Mouse (Mus musculus) forebrain, embryonic 11.5 days (tissue): ENCODE measurements around the gene Dip2c. TPM values are rescaled to one million over a fixed set of nuclear protein-coding genes. Genes with fewer than 3 reads are reported as not detected.

ENCODE experiments used
- ATAC-seq: fragments of 200-750 bp; cut with Nextera tagmentation; replicated peaks from 2 replicates; pipeline ENCODE4 v1.8.0; 2017; ENCODE audit warnings: moderate TSS enrichment; ENCODE audit not compliant: low FRiP score
- DNase-seq: peaks from one replicate; pipeline ENCODE4 v3.0.0-alpha.2; 2017; ENCODE audit warnings: low spot score
- H3K27ac ChIP-seq: fragments of 300-500 bp; sonication (generic); 2 replicates; pipeline ENCODE4 v1.5.1; 2014; ENCODE audit warnings: low read depth, low read length
- H3K27me3 ChIP-seq: fragments of 300-500 bp; sonication (generic); 2 replicates; pipeline ENCODE4 v1.6.1; 2014; ENCODE audit warnings: mild to moderate bottlenecking, low read length, mixed read lengths; ENCODE audit not compliant: control insufficient read depth, insufficient read depth
- H3K36me3 ChIP-seq: fragments of 300-500 bp; sonication (generic); 2 replicates; pipeline ENCODE4 v1.6.1; 2014; ENCODE audit warnings: mild to moderate bottlenecking, low read length, moderate library complexity, mixed read lengths; ENCODE audit not compliant: control insufficient read depth, insufficient read depth
- H3K4me1 ChIP-seq: fragments of 300-500 bp; sonication (generic); replicated peaks from 2 replicates; pipeline ENCODE4 v1.6.1; 2014; ENCODE audit warnings: low read length, mixed read lengths; ENCODE audit not compliant: control insufficient read depth, insufficient read depth
- H3K4me2 ChIP-seq: fragments of 300-500 bp; sonication (generic); 2 replicates; pipeline ENCODE4 v1.6.1; 2014; ENCODE audit warnings: low read depth, mild to moderate bottlenecking, low read length, moderate library complexity, mixed read lengths; ENCODE audit not compliant: severe bottlenecking
- H3K4me3 ChIP-seq: fragments of 300-500 bp; sonication (generic); 2 replicates; pipeline ENCODE4 v1.5.1; 2014; ENCODE audit warnings: low read depth, low read length
- H3K9ac ChIP-seq: fragments of 300-500 bp; sonication (generic); 2 replicates; pipeline ENCODE4 v1.6.1; 2014; ENCODE audit warnings: low read length
- H3K9me3 ChIP-seq: fragments of 300-500 bp; sonication (generic); 2 replicates; pipeline ENCODE4 v1.6.1; 2016; ENCODE audit warnings: low read length, mixed read lengths; ENCODE audit not compliant: control insufficient read depth
- WGBS: fragments of 180-500 bp; shearing (Covaris S2); extraction: QIAGEN DNeasy Blood & Tissue Kit; methylation state at CpG from one replicate; pipeline ENCODE4 v1.1.7; 2014; 5-methylcytosine and 5-hydroxymethylcytosine counted together
- polyA plus RNA-seq: library from polyadenylated mRNA; unstranded; fragments of >200 nt; fragmentation: Nextera tagmentation; extraction: Ambion mirVana; gene quantifications from 2 replicates; pipeline ENCODE4 v1.2.1, GENCODE M21; 2014

The Dip2c gene
- polyA plus RNA-seq, 1 experiment from 2014 or later, result 9.0 TPM

DNA sequence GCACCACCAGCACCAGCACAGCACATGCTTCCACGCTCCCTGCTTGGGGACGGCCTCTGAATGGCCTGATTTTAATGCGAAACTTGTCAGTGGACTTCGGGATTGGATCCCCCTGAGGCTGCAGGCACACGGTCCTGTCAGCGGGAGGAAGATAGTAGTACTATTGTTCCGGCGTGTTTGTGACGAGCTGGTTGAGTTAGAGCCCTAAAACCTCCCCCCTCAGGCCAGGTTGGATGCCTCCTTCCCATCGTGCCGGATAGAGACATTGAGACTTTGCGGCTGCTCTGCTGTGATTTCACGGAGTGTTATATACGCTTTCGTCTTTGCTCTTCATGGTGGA, 1.3 kb downstream of the Dip2c start:
- Histone ChIP-seq H3K4me2 (peak overlapping the region; percentile 76), H3K36me3 (no peaks in the 10 kb centered on the region), H3K27ac (no peak overlapping the region), H3K27me3 (no peaks in the 10 kb centered on the region), H3K9ac (peak overlapping the region; percentile 95), H3K4me3 (peak overlapping the region; percentile 84), H3K4me1 (peaks cover 2% of the 10 kb centered on the region; the same call in 1 of the 2 replicates), H3K9me3 (no peaks in the 10 kb centered on the region)
- 2% methylated on average over 15 of the region's 15 CpGs for WGBS
- DNase-seq (no peak), ATAC-seq (no peak)

DNA sequence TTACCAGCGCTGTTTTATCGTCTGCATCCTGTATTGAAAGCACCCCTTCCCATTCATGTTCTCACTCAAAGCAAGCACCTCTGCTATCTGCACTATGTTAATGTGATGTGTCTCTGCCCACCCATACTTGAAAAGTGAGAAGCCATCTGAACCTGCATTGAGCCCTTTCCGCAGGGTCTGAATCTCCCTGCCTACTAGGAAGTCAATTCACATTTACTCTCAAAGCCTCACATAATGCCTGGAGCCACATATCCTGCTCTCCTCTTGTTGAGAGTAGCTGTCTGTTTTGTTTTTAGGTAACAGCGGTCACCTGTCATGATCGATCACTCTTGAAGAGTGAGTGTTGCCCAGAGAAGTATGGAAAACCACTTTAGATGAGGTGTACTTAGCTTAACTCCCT, 2.3 kb downstream of the Dip2c start:
- DNase-seq, result no peak
- H3K4me1 ChIP-seq, result peaks cover 2% of the 10 kb centered on the region; the same call in 1 of the 2 replicates
- H3K4me3 ChIP-seq, result no peak overlapping the region
- H3K27ac ChIP-seq, result no peak overlapping the region
- no peaks in the 10 kb centered on the region for H3K9me3 ChIP-seq
- H3K4me2 ChIP-seq, result no peak overlapping the region
- no peak for ATAC-seq
- WGBS, result 87% methylated on average over 5 of the region's 5 CpGs
- no peak overlapping the region for H3K9ac ChIP-seq
- no peaks in the 10 kb centered on the region for H3K27me3 ChIP-seq
- no peaks in the 10 kb centered on the region for H3K36me3 ChIP-seq

DNA sequence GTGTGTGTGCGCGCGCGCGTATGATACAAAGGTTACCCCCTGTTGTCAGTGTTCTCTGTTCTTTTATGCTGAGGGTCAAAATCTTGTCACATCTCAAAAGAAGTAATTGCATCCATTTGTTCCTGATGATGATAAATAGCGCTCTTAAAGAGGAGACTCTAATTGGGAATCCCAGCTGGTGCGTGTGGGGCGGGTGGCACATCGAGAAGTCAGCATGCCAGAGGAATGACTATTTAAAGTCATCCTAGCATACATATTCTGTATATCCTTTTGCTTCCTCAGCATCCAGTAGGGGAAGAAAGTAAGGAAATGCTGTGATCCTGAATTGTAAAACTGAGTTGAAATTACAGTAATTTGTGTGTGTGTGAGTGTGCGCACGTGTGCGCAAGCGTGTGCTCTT, 6.7 kb downstream of the Dip2c start:
- no peaks in the 10 kb centered on the region; the same call in 1 of the 2 replicates for H3K36me3 ChIP-seq
- H3K4me2 ChIP-seq, result no peak overlapping the region
- DNase-seq (no peak), ATAC-seq (no peak)
- peaks cover 2% of the 10 kb centered on the region; the same call in 1 of the 2 replicates for H3K4me1 ChIP-seq
- H3K27me3 ChIP-seq, result no peaks in the 10 kb centered on the region
- no peak overlapping the region for H3K9ac ChIP-seq
- WGBS, result 75% methylated on average over 13 of the region's 13 CpGs
- no peaks in the 10 kb centered on the region for H3K9me3 ChIP-seq
- no peak overlapping the region for H3K4me3 ChIP-seq
- no peak overlapping the region for H3K27ac ChIP-seq

DNA sequence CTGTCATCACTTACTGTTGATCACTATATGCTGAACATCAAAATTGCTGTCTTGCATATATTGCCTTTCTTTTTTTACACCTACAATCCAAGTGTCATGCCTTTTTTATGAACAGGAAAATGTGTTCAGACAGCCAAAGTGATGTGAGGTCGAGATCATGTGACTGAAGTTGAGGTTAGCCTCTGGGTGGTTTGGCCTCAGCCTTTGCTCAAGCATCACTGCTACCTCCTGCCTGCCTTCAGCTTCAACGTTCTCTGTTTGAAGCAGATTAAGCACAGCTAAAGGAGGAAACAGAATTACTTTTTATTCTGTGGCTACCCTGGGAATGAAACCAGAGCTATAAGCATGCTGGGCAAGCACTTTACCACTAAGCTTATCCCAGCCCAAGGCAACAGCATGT, 13.6 kb downstream of the Dip2c start:
- H3K27ac ChIP-seq, result no peak overlapping the region
- H3K36me3 ChIP-seq, result no peaks in the 10 kb centered on the region; the same call in 1 of the 2 replicates
- no peak overlapping the region for H3K9ac ChIP-seq
- no peak overlapping the region for H3K4me3 ChIP-seq
- no peak for DNase-seq
- no peaks in the 10 kb centered on the region for H3K9me3 ChIP-seq
- no peaks in the 10 kb centered on the region for H3K27me3 ChIP-seq
- H3K4me1 ChIP-seq, result no peaks in the 10 kb centered on the region
- no peak for ATAC-seq
- no peak overlapping the region for H3K4me2 ChIP-seq
- WGBS, result 42% methylated on average over 2 of the region's 2 CpGs

DNA sequence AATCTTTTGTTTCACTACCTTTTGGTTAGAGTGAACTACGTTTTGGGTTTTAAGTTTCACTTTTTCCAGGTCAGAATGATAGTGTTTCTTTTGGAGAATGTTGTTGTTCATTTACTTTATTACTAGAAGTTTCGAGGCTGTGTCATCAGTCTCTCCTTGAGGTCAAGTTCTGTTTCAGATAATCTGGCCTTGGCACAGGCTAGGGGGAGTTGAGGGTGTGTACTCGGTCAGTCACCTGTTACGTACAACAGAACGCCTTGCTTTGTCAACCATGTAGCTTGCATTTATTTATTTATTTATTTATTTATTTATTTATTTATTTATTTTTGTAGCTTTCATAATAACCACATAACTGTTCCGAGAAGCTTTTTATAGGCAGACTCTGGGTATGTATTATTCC, 20.0 kb downstream of the Dip2c start:
- Histone ChIP-seq H3K9me3 (no peaks in the 10 kb centered on the region), H3K4me3 (no peak overlapping the region), H3K27ac (no peak overlapping the region), H3K27me3 (no peaks in the 10 kb centered on the region), H3K9ac (no peak overlapping the region), H3K4me2 (no peak overlapping the region), H3K4me1 (no peaks in the 10 kb centered on the region), H3K36me3 (no peaks in the 10 kb centered on the region)
- WGBS, result 85% methylated on average over 6 of the region's 6 CpGs
- no peak for DNase-seq
- ATAC-seq, result no peak

DNA sequence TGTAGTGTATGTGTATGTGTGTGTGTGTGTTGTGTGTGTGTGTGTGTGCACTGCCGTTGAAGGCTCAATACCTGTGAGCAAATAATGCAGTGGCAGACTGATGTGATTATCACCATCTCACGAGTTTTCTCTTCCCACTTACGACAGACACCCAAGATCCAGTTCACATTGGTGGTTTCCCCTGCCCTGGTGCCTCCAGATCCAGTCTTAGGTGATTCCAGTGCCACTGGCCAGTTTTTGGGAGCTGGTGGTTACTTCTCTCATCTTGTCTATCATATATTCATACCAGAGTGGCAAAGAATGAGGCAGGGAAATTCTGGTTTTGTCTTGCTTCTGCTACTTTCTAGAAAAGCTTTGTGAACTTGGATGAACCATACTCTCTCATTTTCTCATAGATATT, 20.9 kb downstream of the Dip2c start:
- Histone ChIP-seq H3K9ac (no peak overlapping the region), H3K27me3 (no peaks in the 10 kb centered on the region), H3K4me2 (no peak overlapping the region), H3K4me3 (no peak overlapping the region), H3K27ac (no peak overlapping the region), H3K4me1 (no peaks in the 10 kb centered on the region), H3K9me3 (no peaks in the 10 kb centered on the region), H3K36me3 (no peaks in the 10 kb centered on the region)
- 84% methylated on average over 3 of the region's 3 CpGs for WGBS
- no peak for ATAC-seq
- no peak for DNase-seq

DNA sequence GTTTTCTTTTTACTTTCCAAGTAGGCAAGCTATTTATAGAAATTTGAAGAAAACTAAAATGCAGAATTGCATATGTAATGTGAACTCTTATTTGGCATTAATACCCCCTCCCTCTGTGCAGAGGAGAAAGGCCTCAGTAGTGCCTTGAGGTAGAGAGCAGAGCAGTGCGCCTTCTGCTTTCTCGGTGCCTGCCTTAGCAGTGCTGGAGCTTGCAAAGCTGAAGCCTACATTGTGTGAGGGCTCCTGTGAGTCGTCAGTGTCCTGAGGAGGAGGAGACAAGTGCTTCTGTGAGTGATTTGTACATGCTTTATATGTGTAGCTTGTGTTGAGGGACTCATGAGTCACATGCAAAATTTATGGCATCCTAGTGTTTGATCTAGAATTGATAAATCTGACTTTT, 21.4 kb downstream of the Dip2c start:
- H3K36me3 ChIP-seq, result no peaks in the 10 kb centered on the region
- no peak overlapping the region for H3K4me2 ChIP-seq
- H3K9me3 ChIP-seq, result no peaks in the 10 kb centered on the region
- ATAC-seq (no peak), DNase-seq (no peak)
- H3K4me3 ChIP-seq, result no peak overlapping the region
- 70% methylated on average over 3 of the region's 3 CpGs for WGBS
- H3K4me1 ChIP-seq, result no peaks in the 10 kb centered on the region
- no peak overlapping the region for H3K27ac ChIP-seq
- H3K27me3 ChIP-seq, result no peaks in the 10 kb centered on the region
- H3K9ac ChIP-seq, result no peak overlapping the region

DNA sequence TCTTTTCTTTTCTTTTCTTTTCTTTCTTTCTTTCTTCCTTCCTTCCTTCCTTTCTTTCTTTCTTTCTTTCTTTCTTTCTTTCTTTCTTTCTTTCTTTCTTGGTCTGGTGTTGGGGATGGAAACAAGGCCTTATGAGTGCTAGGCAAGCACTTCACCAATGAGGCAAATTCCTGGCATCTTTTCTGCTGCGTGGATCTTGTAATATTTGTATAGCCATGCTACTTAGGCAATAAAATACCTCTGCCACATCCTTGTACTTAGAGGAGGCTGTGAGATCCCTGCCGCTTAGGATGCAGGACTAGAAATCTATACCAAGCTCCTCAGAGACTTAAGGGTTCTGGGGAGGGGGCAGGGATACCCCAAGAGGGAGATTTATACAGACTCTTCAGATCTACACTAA, 23.3 kb downstream of the Dip2c start:
- no peaks in the 10 kb centered on the region for H3K36me3 ChIP-seq
- H3K27ac ChIP-seq, result no peak overlapping the region
- DNase-seq, result no peak
- no peak overlapping the region for H3K9ac ChIP-seq
- H3K4me2 ChIP-seq, result no peak overlapping the region
- no peak overlapping the region for H3K4me3 ChIP-seq
- 71% methylated on average over 2 of the region's 2 CpGs for WGBS
- no peaks in the 10 kb centered on the region for H3K4me1 ChIP-seq
- no peaks in the 10 kb centered on the region for H3K27me3 ChIP-seq
- no peaks in the 10 kb centered on the region for H3K9me3 ChIP-seq
- no peak for ATAC-seq

DNA sequence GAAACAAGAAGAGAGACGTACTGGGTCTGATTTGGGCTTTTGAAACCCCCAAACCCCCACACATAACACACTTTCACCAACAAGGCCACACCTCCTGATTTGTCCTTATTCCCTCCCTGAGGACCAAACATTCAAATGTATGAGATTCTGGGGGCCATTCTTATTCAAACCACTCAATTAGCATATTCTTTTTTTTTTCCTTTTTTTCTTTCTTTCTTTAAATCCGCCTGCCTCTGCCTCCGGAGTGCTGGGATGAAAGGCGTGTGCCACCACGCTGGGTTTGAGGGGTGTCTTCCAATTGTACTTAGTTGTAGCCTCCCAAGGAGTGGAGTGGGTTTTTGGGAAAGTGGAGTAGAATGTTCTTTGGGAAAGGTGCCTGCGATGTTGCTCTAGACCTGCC, 32.5 kb downstream of the Dip2c start:
- Histone ChIP-seq H3K36me3 (no peaks in the 10 kb centered on the region), H3K27me3 (no peaks in the 10 kb centered on the region), H3K27ac (no peak overlapping the region), H3K9ac (no peak overlapping the region), H3K4me3 (no peak overlapping the region), H3K4me2 (no peak overlapping the region), H3K4me1 (no peaks in the 10 kb centered on the region), H3K9me3 (no peaks in the 10 kb centered on the region)
- 46% methylated on average over 6 of the region's 6 CpGs for WGBS
- no peak for ATAC-seq
- DNase-seq, result no peak
